Mouse (Mus musculus) adrenal gland, postnatal 25 days (tissue): ENCODE results near the gene Gab2. TPM values are rescaled to one million over a fixed set of nuclear protein-coding genes. Genes with fewer than 3 reads are reported as not detected.
"Not testable (repeated sequence)": the region's sequence is repeated elsewhere in the genome, so short reads cannot be mapped to it uniquely, and the experiment has no call there.

Source experiments
- DNase-seq: peaks from one replicate; pipeline ENCODE4 v3.0.0; 2021; ENCODE audit warnings: mixed read lengths
- total RNA-seq: library from RNA; stranded (reverse); gene quantifications from 2 replicates; pipeline ENCODE4 v1.2.3, GENCODE M21; 2021

Gab2 gene
- total RNA-seq, 1 experiment from 2014 or later = 18.7 TPM

DNA sequence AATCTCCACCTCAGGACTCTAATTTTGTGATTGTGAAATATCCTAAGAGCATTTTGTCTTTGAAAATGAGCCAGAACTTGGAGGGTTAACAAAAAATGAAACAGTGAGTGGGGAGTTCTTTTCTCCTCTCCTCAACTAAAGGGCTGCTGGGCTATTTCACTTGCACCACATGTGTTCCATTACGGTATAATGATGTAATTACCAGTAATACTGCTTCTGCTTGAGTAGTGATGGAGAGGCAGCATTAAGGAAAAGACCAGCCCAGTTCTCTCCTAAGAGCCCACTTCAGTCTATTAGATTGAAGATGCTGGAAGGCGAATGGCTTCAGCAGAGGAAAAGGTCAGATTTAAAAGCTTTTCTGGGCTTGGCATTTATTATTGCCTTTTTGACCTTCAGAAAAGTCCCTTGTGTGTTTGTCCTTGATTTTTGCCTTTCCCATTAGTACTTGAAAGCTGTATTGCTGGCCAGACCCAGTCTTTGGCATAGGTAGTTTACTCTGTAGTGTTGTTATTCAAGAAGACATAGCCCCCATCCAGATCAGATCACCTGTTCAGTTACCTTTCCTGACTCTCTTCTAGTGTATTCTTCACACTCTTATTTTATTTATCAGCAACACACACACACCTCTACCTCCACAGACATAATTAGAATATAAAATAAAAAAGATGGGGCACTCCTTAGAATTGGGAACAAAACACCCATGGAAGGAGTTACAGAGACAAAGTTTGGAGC is 69.9 kb downstream of the Gab2 start:
- no peak for DNase-seq

DNA sequence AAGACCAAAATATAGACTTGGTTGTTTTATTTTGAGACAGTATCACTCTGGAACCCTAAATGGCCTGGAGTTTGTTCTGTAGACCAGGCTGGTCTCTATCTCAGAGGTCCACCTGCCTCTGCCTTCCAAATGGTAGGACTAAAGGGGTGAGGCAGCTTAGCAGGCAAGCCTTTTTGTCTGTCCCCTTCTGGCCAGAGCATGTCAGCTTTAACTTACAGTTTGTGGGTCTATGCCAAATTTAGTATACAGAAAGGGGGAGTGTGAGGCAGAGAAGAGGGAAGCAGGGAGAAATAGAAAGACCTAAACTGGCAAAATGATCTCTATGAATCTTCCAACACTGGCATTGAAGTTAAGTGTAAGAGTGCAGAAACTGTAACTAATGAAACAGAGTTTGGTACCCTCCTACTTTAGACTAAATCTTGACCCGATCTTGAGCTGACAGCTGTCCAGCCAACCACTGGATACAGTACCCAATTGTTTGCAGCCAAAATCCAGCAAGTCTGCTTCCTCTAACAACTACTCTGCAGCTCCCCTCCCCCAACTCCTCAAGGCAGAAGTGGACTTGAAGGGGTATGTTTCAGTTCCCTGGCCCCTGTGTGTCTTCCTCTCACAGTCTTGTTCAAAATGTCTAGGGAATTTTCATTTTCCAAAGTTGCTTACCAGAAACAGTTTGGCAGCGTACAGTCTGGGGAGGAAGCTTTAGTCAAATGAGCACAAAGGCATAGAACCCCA is 73.5 kb downstream of the Gab2 start:
- no peak for DNase-seq

DNA sequence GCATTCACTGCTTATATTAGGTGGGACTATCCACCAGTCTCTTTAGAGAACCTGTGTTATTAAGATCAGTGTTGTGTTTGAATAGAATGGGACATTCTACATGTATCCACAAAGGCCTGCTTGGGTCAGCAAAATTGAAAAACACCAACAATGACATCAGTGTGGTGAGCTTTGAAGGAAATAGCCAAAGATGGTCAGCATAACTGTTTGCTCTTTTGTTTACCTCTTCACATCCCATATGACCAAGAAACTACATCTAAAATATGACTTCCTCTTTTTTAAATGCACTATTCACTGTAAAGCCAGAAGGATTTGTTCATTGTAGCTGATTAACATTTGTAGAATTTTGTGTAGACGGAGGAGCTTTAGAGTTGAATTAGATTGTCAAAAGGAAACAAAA is 82.9 kb downstream of the Gab2 start:
- no peak for DNase-seq

DNA sequence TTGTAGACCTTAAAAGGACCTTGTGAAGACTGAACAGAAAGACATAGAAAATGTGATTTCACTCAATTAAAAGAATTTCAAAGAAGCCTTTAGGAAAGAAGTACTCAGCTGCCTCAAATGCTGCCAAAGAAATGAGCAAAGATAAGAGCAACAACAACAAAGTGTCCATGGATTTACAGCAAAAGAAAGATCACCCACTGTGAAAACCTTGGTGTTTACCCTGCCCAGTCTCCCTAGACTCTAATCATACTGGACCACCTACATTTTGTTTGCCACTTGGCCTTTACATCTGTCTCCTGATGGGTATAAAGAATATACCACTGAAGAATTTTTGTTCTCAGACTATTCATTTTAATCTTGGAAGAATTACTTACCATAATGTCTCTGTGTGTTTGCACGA is 89.7 kb downstream of the Gab2 start:
- no peak for DNase-seq

DNA sequence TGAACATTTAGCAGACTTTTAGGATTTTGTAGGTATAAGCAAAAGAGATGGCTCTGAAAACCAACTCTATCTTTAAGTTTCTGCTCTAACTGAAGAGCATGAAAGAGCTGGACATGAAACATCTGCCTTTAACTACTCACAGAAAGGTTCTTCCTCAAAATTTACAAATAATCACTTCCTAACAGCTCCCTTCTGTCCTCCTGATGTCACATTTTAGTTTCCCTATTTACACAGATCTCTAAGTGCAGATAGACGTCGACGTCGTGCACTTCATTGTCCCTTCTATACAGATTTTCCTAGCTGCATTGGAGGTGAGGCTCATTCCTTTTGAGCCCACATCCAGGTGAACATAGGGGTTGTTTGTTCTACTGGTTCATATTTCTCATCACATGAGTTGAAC is 90.3 kb downstream of the Gab2 start:
- DNase-seq = no peak

DNA sequence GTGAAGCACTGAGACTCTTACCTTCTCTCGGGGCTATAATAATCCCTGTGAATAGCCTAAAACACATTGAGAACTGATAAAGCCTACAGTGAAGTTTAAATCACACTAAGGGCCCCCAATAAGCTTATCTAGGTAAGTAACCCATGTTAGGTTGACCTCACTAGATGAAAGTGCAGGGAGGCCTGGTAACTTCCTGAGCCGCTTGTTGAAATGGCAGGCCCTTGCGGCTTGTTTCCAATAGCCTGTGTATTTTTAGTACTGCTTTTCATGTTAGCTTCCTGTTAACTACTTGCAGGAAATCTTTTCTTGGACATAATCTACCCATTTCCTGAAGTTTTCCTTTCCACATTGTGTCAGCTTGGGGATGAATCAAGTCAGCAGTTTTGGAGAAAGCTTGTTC is 90.7 kb downstream of the Gab2 start:
- DNase-seq = no peak

DNA sequence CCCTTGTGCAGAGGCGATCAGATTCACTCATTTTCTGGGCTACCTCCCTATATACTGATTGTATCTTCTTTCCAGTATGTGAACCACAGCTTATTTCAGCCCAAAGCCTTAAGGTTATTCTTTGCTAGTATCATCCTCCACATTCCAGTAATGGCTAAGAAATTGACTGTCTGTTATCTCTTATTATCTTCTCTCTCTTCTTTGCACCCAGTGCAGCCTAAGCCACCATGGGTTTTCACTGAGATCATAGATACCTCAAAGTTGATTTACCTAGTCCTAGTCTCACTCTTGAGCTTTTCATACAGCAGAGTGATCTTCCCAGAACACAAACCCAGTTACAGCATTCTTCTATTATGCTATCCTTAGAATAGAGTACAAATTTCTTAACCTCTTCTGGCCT is 100.5 kb downstream of the Gab2 start:
- no peak for DNase-seq

DNA sequence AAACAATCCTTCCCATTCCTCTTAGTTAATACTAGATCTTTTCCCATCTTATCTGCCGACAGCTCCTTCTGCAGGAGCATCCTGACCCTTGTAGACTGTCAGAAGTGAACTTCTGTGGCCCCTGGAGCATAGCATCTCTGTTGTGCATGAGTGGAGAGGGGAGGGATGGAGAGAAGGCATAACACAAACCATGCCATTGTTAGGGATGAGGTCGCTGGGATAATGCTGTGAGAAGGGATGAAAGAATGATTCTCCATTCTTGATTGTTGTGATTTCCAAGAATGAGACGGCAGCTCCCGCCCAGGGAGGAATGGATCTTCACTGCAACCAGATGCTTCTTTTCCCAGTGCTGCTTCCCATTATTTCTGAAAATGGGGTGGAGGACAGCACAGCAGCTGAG is 102.0 kb downstream of the Gab2 start:
- no peak for DNase-seq

DNA sequence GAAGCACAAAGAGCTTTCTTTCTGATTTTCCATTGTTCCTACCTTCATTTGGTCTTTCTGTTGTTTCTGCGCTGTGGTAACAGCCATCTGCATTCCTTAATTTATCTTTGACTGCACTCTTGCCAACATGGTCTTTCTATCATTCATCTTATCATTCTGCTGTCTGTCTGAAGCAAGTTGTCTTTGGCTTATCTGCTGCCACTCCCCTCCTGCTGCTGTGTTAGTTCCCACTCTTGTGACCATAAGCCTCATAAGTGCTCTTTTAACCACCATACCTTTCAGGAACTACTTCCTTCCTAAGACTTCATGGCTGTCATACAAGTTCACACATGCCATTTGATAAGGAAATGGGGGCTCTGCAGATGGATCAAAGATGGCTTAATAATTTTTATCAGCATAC is 102.6 kb downstream of the Gab2 start:
- DNase-seq = no peak

DNA sequence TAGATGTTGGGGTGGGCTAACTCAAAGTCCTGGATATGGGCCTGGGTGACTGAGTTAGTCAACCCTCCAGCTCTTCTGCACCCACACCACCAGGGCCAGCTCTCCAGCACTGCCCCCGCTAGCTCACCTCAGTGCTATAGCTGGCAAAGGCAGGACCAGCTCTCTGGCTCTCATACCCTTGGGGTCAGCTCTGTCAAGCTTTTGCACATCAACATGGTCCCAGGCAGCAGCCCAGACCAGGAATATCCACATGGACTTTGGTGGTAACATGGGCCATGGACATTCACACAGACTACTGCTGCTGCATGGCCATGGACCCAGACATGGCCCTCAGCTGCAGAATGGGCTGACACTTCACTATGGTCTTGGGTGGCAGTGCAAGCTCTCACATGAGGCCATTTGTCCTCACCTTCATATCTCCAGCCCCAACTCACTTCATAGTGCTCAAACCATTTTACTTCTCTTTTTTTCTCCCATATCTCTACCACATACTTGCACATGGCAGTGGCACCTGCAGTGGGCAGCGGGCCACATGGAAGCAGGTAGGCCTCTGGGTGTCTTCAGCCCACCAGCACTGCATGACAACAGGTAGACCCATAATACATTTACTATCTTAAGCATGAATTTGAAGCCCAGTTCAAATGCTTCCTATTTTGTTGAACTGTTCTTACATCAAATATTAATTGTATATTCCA is 106.1 kb downstream of the Gab2 start:
- DNase-seq = no peak

DNA sequence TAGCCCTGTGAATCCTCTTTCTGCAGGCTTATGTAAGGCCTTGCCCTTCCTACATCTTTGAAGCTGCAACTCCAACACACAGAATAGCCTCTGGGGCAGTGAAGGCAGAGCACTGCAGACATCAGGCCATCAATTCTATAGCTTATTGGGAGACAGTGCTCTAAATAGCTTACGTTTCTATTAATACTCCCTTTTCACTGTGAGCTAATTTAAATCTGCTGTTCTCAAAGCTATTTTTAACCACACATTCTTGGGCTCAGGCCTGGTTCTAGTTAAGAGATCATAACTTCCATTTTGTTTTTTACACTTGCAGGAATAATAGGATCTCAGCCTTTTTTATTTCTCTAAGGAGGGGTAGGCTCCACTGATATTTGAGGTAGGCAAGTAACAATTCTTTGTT is 107.7 kb downstream of the Gab2 start:
- DNase-seq = no peak

DNA sequence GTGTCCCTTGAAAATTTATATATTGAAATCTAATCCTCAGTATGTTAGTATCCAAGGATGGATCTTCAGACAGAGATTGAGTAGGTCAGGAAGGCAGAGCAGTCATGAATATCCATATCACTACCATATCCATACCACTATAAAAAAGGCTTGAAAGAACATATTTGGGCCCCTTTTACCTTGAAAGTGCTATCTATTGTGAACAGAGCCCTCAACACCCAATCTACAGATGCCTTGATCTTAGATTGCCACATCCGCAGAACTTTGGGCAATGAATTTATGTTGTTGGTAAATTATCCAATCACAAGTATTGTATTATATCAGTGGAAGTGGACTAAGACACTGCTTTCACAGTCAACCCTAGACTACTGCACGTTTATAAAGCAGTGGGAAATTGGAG is 122.5 kb downstream of the Gab2 start:
- DNase-seq = no peak

DNA sequence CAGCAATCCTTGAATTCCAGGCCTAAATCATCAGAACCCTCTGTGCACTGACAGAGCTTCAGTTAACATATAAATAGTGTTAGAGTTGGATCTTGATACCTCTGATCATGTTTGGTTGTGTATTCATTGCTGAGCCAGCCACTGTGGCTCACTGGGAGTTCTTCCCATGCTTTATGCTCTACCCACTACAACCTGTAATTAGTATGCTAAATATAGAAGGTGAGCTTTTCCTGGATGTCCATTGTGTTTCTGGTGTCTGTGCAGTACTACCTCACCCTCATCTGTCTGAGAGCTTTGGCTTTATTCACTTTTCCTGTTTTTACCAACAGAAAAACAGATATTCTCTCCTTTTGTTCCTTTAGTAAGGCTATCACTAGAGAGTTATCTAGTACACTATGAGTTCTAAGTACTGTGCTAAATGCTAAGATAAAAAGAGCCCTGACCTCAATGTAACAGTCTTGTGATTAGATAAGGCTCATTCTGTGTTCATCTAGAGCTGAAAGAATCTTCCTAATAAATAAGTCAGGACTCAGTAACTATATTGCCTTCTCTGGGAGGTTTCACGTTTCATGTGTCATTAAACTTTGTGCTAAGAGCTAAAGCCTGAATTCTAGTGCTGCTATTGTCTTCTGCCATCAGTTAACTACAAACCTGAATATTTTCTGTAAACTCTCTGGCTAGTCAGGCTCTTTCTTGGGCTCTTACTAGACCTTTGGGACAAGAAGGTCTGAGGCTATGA is 127.6 kb downstream of the Gab2 start:
- DNase-seq = no peak

DNA sequence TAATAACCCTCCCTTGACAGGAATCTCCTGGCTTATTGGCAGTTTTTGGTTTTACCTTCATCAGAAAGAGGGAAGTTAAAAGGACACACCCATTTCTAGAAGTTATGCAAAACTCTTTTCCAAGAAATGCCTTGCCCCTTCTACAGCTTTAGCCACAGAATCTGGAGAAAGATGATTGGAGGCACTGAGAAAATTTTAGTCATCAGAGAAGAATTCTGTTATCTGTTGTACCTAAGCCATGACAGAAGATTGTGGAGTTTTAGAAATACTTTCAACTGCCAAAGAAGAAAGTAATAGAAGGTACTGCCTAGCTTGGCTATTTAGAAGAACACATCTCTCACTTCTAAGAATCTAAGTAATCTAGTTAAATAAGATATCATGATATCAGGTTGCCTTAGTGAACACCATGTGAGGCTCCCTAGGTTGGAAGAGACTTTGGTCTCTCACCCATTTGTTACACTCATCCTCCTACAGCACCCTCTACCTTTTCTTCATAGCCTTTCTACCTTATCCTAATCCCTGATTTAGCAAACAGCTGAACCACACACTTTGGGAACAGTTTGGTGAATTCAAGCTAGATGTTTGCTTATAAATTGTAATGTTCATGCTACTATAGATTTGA is 128.8 kb downstream of the Gab2 start:
- no peak for DNase-seq

DNA sequence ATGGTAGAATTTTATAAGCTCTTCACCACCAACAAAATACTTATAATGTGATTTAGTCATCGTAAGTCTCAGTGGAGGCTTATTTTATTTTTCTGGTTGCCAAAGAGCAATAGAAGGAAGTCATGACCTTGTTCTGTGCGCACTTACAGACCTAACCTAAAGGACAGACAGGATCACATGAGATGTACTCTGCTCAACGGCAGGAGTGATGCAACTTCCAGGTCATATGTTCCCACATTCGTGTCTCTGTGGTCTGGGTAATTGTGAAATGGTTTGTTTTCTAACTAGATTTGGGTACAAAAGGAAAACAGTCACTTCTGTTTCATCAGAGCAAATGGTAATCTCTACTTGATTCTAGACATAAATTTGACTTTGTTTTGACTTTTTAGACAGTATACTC is 129.7 kb downstream of the Gab2 start:
- no peak for DNase-seq

DNA sequence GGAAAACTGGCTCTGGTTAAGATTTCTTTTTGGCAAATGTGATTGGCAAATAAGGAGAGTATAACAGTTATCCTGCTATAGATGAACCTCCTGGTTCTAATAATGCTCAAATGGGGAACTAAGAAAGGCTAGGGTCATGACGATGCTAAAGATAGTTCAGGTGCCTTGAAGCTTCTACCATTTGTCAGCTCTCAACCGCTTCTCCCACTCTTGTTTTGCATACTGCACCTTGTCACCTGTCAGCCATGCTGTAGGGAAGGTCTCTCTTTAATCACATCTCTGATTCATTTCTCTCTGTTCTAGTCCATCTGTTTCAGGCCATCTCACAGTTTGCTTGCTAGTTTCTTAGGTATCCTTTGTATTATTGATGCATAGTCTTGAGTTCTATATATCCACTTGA is 142.4 kb downstream of the Gab2 start:
- DNase-seq = no peak

DNA sequence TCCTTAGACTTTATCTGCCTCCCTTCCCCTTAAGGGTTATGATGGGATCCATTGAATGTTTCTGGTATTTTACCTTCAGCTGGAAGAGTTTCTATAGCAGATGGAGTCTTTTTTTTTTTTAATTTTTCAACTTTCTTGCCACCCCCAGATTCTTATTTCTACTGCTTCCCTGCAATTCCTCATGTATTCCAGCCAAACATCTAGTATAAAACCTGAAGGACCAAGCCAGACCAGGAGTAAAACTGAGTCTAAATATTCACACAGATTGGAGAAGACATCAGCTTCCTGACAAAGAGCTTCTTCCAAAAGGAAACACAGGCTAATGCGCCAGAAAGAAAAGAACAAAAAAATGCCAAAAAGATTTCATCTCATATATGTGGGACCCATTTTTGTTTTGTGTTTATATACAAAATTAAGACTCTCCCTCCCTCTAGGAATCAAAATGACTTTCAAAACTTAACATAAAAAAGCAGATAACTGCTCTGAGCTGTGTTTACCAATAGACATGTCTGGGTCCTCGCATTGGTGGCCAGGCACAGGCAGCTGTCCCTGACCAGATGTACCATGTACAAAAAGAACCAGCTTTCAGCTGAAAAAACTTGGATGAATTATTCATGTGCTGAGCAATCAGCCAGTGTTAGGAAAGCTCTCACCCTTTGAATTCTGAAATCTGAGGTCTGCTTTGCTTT is 164.0 kb downstream of the Gab2 start:
- no peak for DNase-seq

DNA sequence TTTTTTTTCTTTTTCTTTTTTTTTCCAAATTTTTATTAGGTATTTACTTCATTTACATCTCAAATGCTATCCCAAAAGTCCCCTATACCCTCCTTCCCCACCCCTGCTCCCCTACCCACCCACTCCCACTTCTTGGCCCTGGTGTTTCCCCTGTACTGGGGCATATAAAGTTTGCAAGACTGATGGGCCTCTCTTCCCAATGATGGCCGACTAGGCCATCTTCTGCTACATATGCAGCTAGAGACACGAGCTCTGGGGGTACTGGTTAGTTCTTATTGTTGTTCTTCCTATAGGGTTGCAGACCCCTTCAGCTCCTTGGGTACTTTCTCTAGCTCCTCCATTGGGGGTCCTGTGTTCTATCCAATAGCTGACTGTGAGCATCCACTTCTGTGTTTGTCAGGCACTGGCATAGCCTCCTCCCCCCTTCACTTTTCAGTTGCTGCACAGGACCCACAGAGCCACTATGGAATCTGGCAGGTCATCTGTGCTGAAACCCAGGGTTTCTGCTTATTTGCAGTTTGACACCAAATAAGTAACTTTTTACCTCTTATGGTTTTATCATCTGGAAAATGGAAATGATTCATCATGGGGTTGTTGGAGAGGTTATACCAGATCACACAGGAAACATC is 164.7 kb downstream of the Gab2 start:
- not testable (repeated sequence) for DNase-seq

DNA sequence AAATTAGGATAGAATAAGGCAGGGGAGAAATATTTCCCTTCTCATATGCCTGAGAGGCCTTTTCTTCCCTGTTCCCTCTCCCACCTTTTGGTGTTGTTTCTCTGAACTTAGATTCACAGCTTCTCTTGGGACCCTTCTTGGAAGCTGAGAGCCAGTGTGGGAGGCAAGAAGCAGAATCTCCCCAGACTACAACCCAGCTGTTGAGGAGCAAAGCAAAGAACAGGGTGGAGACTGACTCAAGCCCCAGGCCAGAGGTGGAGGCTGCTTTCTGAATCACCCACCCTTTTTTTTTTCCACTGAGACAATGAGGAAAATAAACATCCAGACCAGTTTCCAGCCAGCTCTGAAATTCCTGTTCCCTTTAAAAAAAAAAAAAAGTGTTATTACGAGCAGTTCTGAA is 166.3 kb downstream of the Gab2 start:
- no peak for DNase-seq

DNA sequence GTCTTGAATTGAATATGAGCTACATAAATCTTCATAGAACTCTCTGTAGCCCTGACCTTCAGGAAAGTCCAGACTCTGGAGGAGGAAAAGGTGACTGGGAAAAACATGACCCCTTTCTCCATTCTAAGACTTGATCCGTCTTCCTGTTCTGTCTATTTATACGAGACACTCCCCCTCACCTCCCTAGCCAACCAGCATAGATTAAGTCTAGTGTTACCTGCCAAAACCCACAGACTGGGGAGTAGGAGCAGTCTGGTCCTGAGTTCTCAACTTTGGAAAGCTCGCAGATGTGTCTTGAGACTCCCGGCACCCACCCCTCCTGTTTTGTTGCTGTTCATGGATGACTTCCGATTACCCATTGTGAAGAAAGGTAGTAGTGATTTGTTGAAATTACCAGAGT is 166.8 kb downstream of the Gab2 start:
- DNase-seq = no peak

DNA sequence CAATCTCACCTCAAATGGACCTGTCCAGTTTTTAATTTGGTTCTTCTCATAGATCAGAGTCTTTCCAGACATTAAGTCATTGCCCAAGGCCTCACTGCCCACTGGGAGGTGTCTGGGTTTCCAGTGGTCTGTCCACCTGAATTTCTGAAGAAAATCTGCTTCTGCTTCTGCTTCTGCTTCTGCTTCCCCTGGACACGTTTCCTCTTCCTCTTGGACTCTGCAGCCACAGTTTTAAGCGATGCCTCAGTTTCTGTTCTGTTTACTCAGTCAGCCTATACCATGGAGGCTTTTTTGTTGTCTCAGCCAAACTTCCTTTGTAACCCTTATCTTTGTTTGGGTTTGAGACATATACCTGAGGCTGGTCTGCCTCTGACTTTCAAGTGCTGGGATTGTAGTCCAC is 170.3 kb downstream of the Gab2 start:
- no peak for DNase-seq
